Mouse (Mus musculus) brown adipose tissue, adult 24 weeks (tissue): ENCODE results near the gene Pygb. TPM values are rescaled to one million over a fixed set of nuclear protein-coding genes. Genes with fewer than 3 reads are reported as not detected.

ENCODE experiments used
- H3K27ac ChIP-seq: fragments of 200-500 bp; replicated peaks from 2 replicates; pipeline ENCODE4 v1.5.1; 2012; ENCODE audit warnings: low read depth, mild to moderate bottlenecking, low read length
- H3K4me1 ChIP-seq: fragments of 200-500 bp; 2 replicates; pipeline ENCODE4 v1.6.1; 2012; ENCODE audit warnings: low read length, mixed read lengths; ENCODE audit not compliant: control insufficient read depth, insufficient read depth, insufficient read length
- H3K4me3 ChIP-seq: fragments of 200-500 bp; 2 replicates; pipeline ENCODE4 v1.5.1; 2012; ENCODE audit warnings: low read depth, mild to moderate bottlenecking, low read length, moderate library complexity; ENCODE audit not compliant: insufficient read depth
- polyA plus RNA-seq: library from polyadenylated mRNA; stranded (reverse); fragments of >200 nt; gene quantifications from 2 replicates; pipeline ENCODE4 v1.2.4, GENCODE M21; 2012; ENCODE audit not compliant: missing spikeins, insufficient read depth, insufficient read length

Pygb gene
- polyA plus RNA-seq, 1 experiment = 52.1 TPM

- H3K4me3 ChIP-seq = no peak overlapping the region
- H3K27ac ChIP-seq = peak overlapping the region; percentile 64
- peaks cover 10% of the 10 kb centered on the region for H3K4me1 ChIP-seq
Observed at GRCm38 (mm10) chr2:150844798-150845197, 58.3 kb downstream of the Pygb start.

DNA sequence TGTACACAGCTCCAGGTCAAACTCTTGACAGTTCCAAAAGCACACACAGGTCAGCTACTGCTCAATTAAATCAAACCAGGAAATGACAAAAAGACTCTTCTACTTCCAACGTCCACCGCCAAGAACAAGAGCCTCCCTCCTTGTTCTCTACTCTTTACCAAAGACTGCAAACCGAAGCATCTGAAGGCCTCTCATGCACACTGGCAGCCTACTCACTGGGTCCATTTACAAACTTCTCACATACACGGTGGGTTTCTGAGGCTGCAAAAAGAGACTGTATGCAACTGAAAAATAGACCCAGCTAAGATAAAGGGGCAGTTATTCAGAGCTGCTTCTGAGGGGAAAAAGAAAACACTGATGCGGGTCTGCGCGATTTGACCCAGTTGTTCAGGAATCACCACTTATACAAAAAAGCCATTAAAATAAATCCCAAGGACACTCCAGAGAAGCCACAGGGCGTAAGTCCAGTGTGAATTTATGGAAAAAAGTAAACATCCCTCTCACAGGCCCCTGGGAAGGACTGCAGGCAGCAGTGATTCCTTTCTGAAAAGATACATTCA is 61.0 kb downstream of the Pygb start:
- no peak overlapping the region for H3K4me3 ChIP-seq
- H3K27ac ChIP-seq = no peak overlapping the region
- H3K4me1 ChIP-seq = peaks cover 10% of the 10 kb centered on the region

DNA sequence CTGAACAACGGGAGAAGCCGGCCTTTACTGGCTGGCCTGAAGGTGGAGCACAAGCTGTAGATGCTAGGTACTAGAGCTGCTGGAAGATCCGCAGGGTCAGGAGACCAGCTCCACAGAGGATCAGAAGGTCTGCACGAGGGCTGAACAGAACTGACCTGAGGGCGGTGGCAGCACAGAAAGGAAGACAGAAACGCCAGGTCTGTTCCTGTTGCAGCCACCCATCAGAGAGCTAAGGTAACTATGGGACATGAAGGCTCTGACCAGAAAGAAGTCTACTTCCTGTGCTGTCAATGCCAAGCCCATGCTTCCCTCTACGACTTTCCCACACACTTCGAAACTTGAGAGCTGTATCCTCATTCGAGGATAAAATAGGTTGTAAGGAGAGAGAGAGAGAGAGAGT is 64.7 kb downstream of the Pygb start:
- Histone ChIP-seq H3K4me3 (no peak overlapping the region), H3K4me1 (peaks cover under 1% of the 10 kb centered on the region; the same call in 1 of the 2 replicates), H3K27ac (no peak overlapping the region)

- no peak overlapping the region for H3K27ac ChIP-seq
- no peak overlapping the region for H3K4me3 ChIP-seq
- 0 out of 2 replicates have a peak, but pooled peaks cover 3% of the 10 kb centered on the region for H3K4me1 ChIP-seq
Observed at GRCm38 (mm10) chr2:150855186-150855585, 68.7 kb downstream of the Pygb start.

- no peak overlapping the region for H3K4me3 ChIP-seq
- H3K4me1 ChIP-seq = 0 out of 2 replicates have a peak, but pooled peaks cover 3% of the 10 kb centered on the region
- H3K27ac ChIP-seq = no peak overlapping the region
Observed at GRCm38 (mm10) chr2:150858724-150859487, 72.4 kb downstream of the Pygb start.

GRCm38 (mm10) chr2:150859709-150860470 is 73.4 kb downstream of the Pygb start:
- H3K4me1 ChIP-seq = 0 out of 2 replicates have a peak, but pooled peaks cover 3% of the 10 kb centered on the region
- H3K4me3 ChIP-seq = no peak overlapping the region
- no peak overlapping the region for H3K27ac ChIP-seq

GRCm38 (mm10) chr2:150861128-150861527 is 74.6 kb downstream of the Pygb start:
- no peak overlapping the region for H3K27ac ChIP-seq
- H3K4me1 ChIP-seq = 0 out of 2 replicates have a peak, but pooled peaks cover 3% of the 10 kb centered on the region
- no peak overlapping the region for H3K4me3 ChIP-seq

DNA sequence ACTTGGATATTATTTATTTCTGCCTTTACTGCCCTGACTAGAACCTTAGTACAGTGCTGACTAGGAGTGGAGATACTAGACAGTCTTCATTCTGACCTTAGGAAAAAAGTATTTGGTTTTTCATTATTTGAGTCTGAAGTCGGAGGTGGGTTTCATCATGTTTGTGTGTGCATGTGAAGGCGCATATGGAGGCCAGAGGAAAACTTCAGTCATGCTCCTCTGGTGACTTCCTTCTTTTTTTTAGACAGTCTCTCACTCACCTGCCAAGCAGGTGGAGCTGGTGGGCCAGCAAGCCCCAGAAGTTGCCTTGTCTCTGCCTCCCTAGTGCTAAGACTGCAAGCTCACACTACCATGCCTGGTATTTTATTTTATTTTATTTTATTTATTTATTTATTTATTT is 80.5 kb downstream of the Pygb start:
- Histone ChIP-seq H3K27ac (no peak overlapping the region), H3K4me1 (no peaks in the 10 kb centered on the region), H3K4me3 (no peak overlapping the region)

DNA sequence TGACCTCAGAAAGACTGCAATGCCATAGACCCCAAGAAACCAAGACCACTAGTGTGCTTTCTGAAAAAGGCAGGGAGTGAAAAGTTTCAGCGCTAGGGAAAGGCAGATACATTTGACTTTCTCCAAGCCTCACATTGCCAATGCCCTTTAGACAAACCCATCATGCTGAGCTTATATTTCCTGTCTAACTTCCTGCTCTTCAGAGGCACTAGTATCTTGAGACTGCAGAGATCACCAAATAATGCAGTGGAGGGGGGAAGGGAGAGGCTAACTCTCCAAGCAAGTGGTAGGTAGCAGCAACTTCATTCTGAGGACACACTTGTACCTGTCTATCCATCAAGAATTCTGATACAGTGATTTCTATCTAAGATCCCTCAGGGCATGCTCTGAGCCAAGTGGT is 82.9 kb downstream of the Pygb start:
- Histone ChIP-seq H3K27ac (no peak overlapping the region), H3K4me3 (no peak overlapping the region), H3K4me1 (no peaks in the 10 kb centered on the region)

GRCm38 (mm10) chr2:150874508-150874907 is 88.0 kb downstream of the Pygb start:
- Histone ChIP-seq H3K27ac (no peak overlapping the region), H3K4me1 (no peaks in the 10 kb centered on the region), H3K4me3 (no peak overlapping the region)

GRCm38 (mm10) chr2:150875226-150875625 is 88.7 kb downstream of the Pygb start:
- Histone ChIP-seq H3K27ac (no peak overlapping the region), H3K4me3 (no peak overlapping the region), H3K4me1 (no peaks in the 10 kb centered on the region)

DNA sequence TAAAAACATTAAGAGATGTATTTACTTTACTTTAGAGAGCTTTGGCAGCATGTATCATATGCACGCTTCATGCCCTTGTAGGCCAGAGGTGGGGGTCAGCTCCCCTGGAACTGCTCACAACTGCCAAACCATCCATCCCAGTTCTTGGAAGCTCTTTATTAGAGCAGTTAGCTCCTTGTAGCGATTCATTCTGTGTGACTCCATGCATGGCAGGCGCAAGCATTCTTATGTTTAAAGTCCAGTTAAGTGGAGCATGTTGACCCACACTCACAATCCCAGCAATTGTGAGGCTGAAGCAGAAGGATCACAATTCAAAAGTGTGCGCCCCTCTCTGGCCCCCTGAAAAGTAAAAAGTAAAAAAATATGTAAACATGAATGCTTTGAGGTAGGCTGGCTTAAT is 91.0 kb downstream of the Pygb start:
- Histone ChIP-seq H3K27ac (no peak overlapping the region), H3K4me1 (no peaks in the 10 kb centered on the region)

More for the DNA sequence above, 91.0 kb downstream of the Pygb start:
- no peak overlapping the region for H3K4me3 ChIP-seq

Other genes with a start within 250 kb of the Pygb start
- not detected in 2 replicates for gene Cst7, start 216.3 kb upstream of the Pygb start, polyA plus RNA-seq
- gene Apmap, start 178.2 kb upstream of the Pygb start, polyA plus RNA-seq = 125 and 136 TPM in 2 replicates
- 95.0 and 102 TPM in 2 replicates for gene Acss1, start 118.2 kb upstream of the Pygb start, polyA plus RNA-seq
- not detected in 2 replicates for gene Vsx1, start 97.4 kb upstream of the Pygb start, polyA plus RNA-seq
- 12.6 and 16.9 TPM in 2 replicates for gene Entpd6, start 37.7 kb upstream of the Pygb start, polyA plus RNA-seq
- gene Abhd12, start 118.0 kb downstream of the Pygb start, polyA plus RNA-seq = 32.4 and 57.2 TPM in 2 replicates
- 3.6 and 3.8 TPM in 2 replicates for gene Gins1, start 118.7 kb downstream of the Pygb start, polyA plus RNA-seq